Mouse (Mus musculus) midbrain, embryonic 12.5 days (tissue): Measurements from ENCODE around the gene Zfp954. TPM values are rescaled to one million over a fixed set of nuclear protein-coding genes. Genes with fewer than 3 reads are reported as not detected.
A peak's percentile ranks its signal among the peaks of the same experiment; 100 is the strongest.
"Not testable (repeated sequence)": the region's sequence is repeated elsewhere in the genome, so short reads cannot be mapped to it uniquely, and the experiment has no call there.

ENCODE experiments used
- ATAC-seq: fragments of 200-750 bp; cut with Nextera tagmentation; 2 replicates; pipeline ENCODE4 v1.8.0; 2017; ENCODE audit warnings: low read depth, moderate TSS enrichment, moderate library complexity; ENCODE audit not compliant: low FRiP score
- H3K27ac ChIP-seq: fragments of 300-500 bp; sonication (generic); replicated peaks from 2 replicates; pipeline ENCODE4 v1.5.1; 2016; ENCODE audit warnings: mild to moderate bottlenecking
- H3K27me3 ChIP-seq: fragments of 300-500 bp; sonication (generic); 2 replicates; pipeline ENCODE4 v1.6.1; 2016; ENCODE audit warnings: mild to moderate bottlenecking
- H3K36me3 ChIP-seq: fragments of 300-500 bp; sonication (generic); 2 replicates; pipeline ENCODE4 v1.6.1; 2016
- H3K4me1 ChIP-seq: fragments of 300-500 bp; sonication (generic); 2 replicates; pipeline ENCODE4 v1.6.1; 2016
- H3K4me2 ChIP-seq: fragments of 300-500 bp; sonication (generic); replicated peaks from 2 replicates; pipeline ENCODE4 v1.6.1; 2016; ENCODE audit warnings: mild to moderate bottlenecking, moderate library complexity
- H3K4me3 ChIP-seq: fragments of 300-500 bp; sonication (generic); 2 replicates; pipeline ENCODE4 v1.5.1; 2016; ENCODE audit warnings: mild to moderate bottlenecking
- H3K9ac ChIP-seq: fragments of 300-500 bp; sonication (generic); replicated peaks from 2 replicates; pipeline ENCODE4 v1.6.1; 2016; ENCODE audit warnings: mild to moderate bottlenecking, moderate library complexity
- H3K9me3 ChIP-seq: fragments of 300-500 bp; sonication (generic); 2 replicates; pipeline ENCODE4 v1.6.1; 2016; ENCODE audit warnings: mild to moderate bottlenecking
- WGBS: fragments of 180-500 bp; shearing (Covaris S2); methylation state at CpG from one replicate; pipeline ENCODE4 v1.1.7; 2016; 5-methylcytosine and 5-hydroxymethylcytosine counted together
- polyA plus RNA-seq: library from polyadenylated mRNA; unstranded; fragments of >200 nt; fragmentation: Nextera tagmentation; extraction: Ambion mirVana; gene quantifications from 2 replicates; pipeline ENCODE4 v1.2.1, GENCODE M21; 2016

Zfp954 gene
- 15.7 and 17.2 TPM in 2 replicates for polyA plus RNA-seq

GRCm38 (mm10) chr7:7120921-7121601 is at the start of gene Zfp954:
Gene Zfp954, minus strand, starts transcription at chr7:7121488.
- H3K4me1 ChIP-seq, result peaks cover 7% of the 10 kb centered on the region; the same call in 1 of the 2 replicates
- 1% methylated on average over 30 of the region's 30 CpGs for WGBS
- no peaks in the 10 kb centered on the region for H3K27me3 ChIP-seq
- peaks cover 28% of the 10 kb centered on the region for H3K36me3 ChIP-seq
- peak; percentile 91 for ATAC-seq
- H3K9ac ChIP-seq, result peak within 1 kb of the TSS; percentile 63
- peak within 1 kb of the TSS; percentile 61 for H3K4me3 ChIP-seq
- H3K9me3 ChIP-seq, result no peaks in the 10 kb centered on the region
- H3K4me2 ChIP-seq, result peak within 1 kb of the TSS; percentile 62
- H3K27ac ChIP-seq, result peak within 1 kb of the TSS; percentile 60; the same call in 1 of the 2 replicates

GRCm38 (mm10) chr7:7145991-7146608 is 24.8 kb upstream of the Zfp954 start:
- no peak for ATAC-seq
- H3K9ac ChIP-seq, result no peak overlapping the region
- H3K4me1 ChIP-seq, result no peaks in the 10 kb centered on the region
- 91% methylated on average over 15 of the region's 15 CpGs for WGBS
- no peaks in the 10 kb centered on the region for H3K27me3 ChIP-seq
- no peak overlapping the region for H3K4me2 ChIP-seq
- H3K4me3 ChIP-seq, result no peak overlapping the region
- H3K36me3 ChIP-seq, result no peaks in the 10 kb centered on the region
- peaks cover 5% of the 10 kb centered on the region for H3K9me3 ChIP-seq
- no peak overlapping the region for H3K27ac ChIP-seq

- Histone ChIP-seq H3K4me3 (no peak overlapping the region), H3K9me3 (peaks cover 5% of the 10 kb centered on the region), H3K4me2 (no peak overlapping the region), H3K36me3 (no peaks in the 10 kb centered on the region), H3K27me3 (no peaks in the 10 kb centered on the region), H3K4me1 (no peaks in the 10 kb centered on the region), H3K27ac (no peak overlapping the region), H3K9ac (no peak overlapping the region)
- ATAC-seq, result no peak
- 89% methylated on average over 1 of the region's 1 CpGs for whole genome bisulfite sequencing
These were observed 22.9 kb upstream of the Zfp954 start for GRCm38 (mm10) chr7:7144215-7144614.

- Histone ChIP-seq H3K4me3 (peak within 1 kb of the TSS; percentile 50), H3K27me3 (no peaks in the 10 kb centered on the region), H3K36me3 (peaks cover 19% of the 10 kb centered on the region), H3K9ac (peak within 1 kb of the TSS; percentile 67), H3K9me3 (no peaks in the 10 kb centered on the region), H3K4me1 (peaks cover 8% of the 10 kb centered on the region), H3K27ac (0 out of 2 replicates have a peak within 1 kb of the TSS, but pooled peaks have one; percentile 46), H3K4me2 (peak within 1 kb of the TSS; percentile 63)
- whole genome bisulfite sequencing, result 5% methylated on average over 16 of the region's 16 CpGs
- peak; percentile 96 for ATAC-seq
These were observed 15.1 kb upstream of the Zfp954 start, which contains the start of gene Zfp773 for GRCm38 (mm10) chr7:7136379-7136866. Gene Zfp773, minus strand, starts transcription at chr7:7136755.

GRCm38 (mm10) chr7:7132751-7133150 is 11.5 kb upstream of the Zfp954 start:
- H3K4me2 ChIP-seq, result no peak overlapping the region
- 0 out of 2 replicates have a peak, but pooled peaks cover 5% of the 10 kb centered on the region for H3K9me3 ChIP-seq
- no peak overlapping the region for H3K27ac ChIP-seq
- H3K4me1 ChIP-seq, result peaks cover 8% of the 10 kb centered on the region
- no peak overlapping the region for H3K4me3 ChIP-seq
- no peak for ATAC-seq
- H3K9ac ChIP-seq, result no peak overlapping the region
- peaks cover 30% of the 10 kb centered on the region for H3K36me3 ChIP-seq
- WGBS, result 71% methylated on average over 8 of the region's 8 CpGs
- no peaks in the 10 kb centered on the region for H3K27me3 ChIP-seq

GRCm38 (mm10) chr7:7130491-7131124 is 9.3 kb upstream of the Zfp954 start:
- not testable (repeated sequence) for ATAC-seq, H3K27me3 ChIP-seq, H3K9ac ChIP-seq, H3K4me1 ChIP-seq, H3K4me3 ChIP-seq, H3K27ac ChIP-seq, H3K9me3 ChIP-seq, H3K4me2 ChIP-seq
- 94% methylated on average over 15 of the region's 15 CpGs for WGBS
- H3K36me3 ChIP-seq, result peaks cover 30% of the 10 kb centered on the region

GRCm38 (mm10) chr7:7121602-7121980 is 303 bp upstream of the Zfp954 start:
- ATAC-seq, result no peak
- H3K27me3 ChIP-seq, result no peaks in the 10 kb centered on the region
- peaks cover 23% of the 10 kb centered on the region for H3K36me3 ChIP-seq
- H3K4me1 ChIP-seq, result peaks cover 7% of the 10 kb centered on the region; the same call in 1 of the 2 replicates
- H3K4me3 ChIP-seq, result peak overlapping the region; percentile 61
- H3K27ac ChIP-seq, result no peak overlapping the region
- H3K4me2 ChIP-seq, result peak overlapping the region; percentile 62
- 58% methylated on average over 6 of the region's 6 CpGs for WGBS
- H3K9me3 ChIP-seq, result no peaks in the 10 kb centered on the region
- peak overlapping the region; percentile 63; the same call in 1 of the 2 replicates for H3K9ac ChIP-seq

- H3K4me1 ChIP-seq, result peaks cover 7% of the 10 kb centered on the region; the same call in 1 of the 2 replicates
- no peak overlapping the region for H3K27ac ChIP-seq
- no peaks in the 10 kb centered on the region for H3K9me3 ChIP-seq
- no peak for ATAC-seq
- H3K4me3 ChIP-seq, result no peak overlapping the region
- no peaks in the 10 kb centered on the region for H3K27me3 ChIP-seq
- H3K36me3 ChIP-seq, result peaks cover 52% of the 10 kb centered on the region
- WGBS, result 97% methylated on average over 2 of the region's 2 CpGs
- no peak overlapping the region for H3K4me2 ChIP-seq
- no peak overlapping the region for H3K9ac ChIP-seq
These were observed 2.8 kb downstream of the Zfp954 start for GRCm38 (mm10) chr7:7118441-7118840.

GRCm38 (mm10) chr7:7108501-7108900 is 12.8 kb downstream of the Zfp954 start:
- H3K4me3 ChIP-seq, result no peak overlapping the region
- H3K9me3 ChIP-seq, result peaks cover 16% of the 10 kb centered on the region; the same call in 1 of the 2 replicates
- peaks cover 1% of the 10 kb centered on the region; the same call in 1 of the 2 replicates for H3K36me3 ChIP-seq
- H3K27ac ChIP-seq, result no peak overlapping the region
- H3K27me3 ChIP-seq, result no peaks in the 10 kb centered on the region
- H3K4me2 ChIP-seq, result no peak overlapping the region
- H3K4me1 ChIP-seq, result no peaks in the 10 kb centered on the region
- ATAC-seq, result no peak
- H3K9ac ChIP-seq, result no peak overlapping the region
- WGBS, result 88% methylated on average over 7 of the region's 7 CpGs

Other genes with a start within 250 kb of the Zfp954 start
- gene Aurkc, start 126.2 kb downstream of the Zfp954 start, polyA plus RNA-seq, result not detected in 2 replicates
- gene Zfp773, start 15.3 kb upstream of the Zfp954 start, polyA plus RNA-seq, result 12.1 and 14.9 TPM in 2 replicates
- 3.3 and 3.9 TPM in 2 replicates for gene Zfp418, start 49.8 kb upstream of the Zfp954 start, polyA plus RNA-seq
- 9.4 and 9.7 TPM in 2 replicates for gene Zfp772, start 88.5 kb upstream of the Zfp954 start, polyA plus RNA-seq
- gene Vmn2r29, start 125.8 kb upstream of the Zfp954 start, polyA plus RNA-seq, result 0.37 and 0.65 TPM in 2 replicates
- gene Gm45844, start 156.8 kb upstream of the Zfp954 start, polyA plus RNA-seq, result 3.3 and 3.8 TPM in 2 replicates
- 90.2 and 90.9 TPM in 2 replicates for gene Clcn4, start 179.4 kb upstream of the Zfp954 start, polyA plus RNA-seq
- gene Vmn2r30, start 216.1 kb upstream of the Zfp954 start, polyA plus RNA-seq, result not detected in 2 replicates